Mouse (Mus musculus) spleen, adult 2 months (tissue): ENCODE results near the gene Zcchc2. TPM values are rescaled to one million over a fixed set of nuclear protein-coding genes. Genes with fewer than 3 reads are reported as not detected.

ENCODE experiments used
- DNase-seq, 2 experiments: peaks; one replicate each; pipeline versions ENCODE4 v3.0.0 to v3.0.0-alpha.2; 2012 to 2021; ENCODE audit warnings: low spot score in 2 of 2, low read depth in 1 of 2
- H3K27ac ChIP-seq: fragments of 200-500 bp; 2 replicates; pipeline ENCODE4 v1.5.1; 2012; ENCODE audit warnings: low read length, inconsistent platforms; ENCODE audit not compliant: insufficient read depth
- H3K27me3 ChIP-seq: fragments of 200-500 bp; 2 replicates; pipeline ENCODE4 v1.6.1; 2012; ENCODE audit warnings: mild to moderate bottlenecking, moderate library complexity, low read length, inconsistent platforms; ENCODE audit not compliant: control insufficient read depth, insufficient read depth
- H3K36me3 ChIP-seq: fragments of 200-500 bp; 2 replicates; pipeline ENCODE4 v1.6.1; 2012; ENCODE audit warnings: mild to moderate bottlenecking, low read length, inconsistent platforms; ENCODE audit not compliant: control insufficient read depth, insufficient read depth
- H3K4me1 ChIP-seq: fragments of 200-500 bp; 2 replicates; pipeline ENCODE4 v1.6.1; 2011; ENCODE audit warnings: inconsistent platforms; ENCODE audit not compliant: control insufficient read depth, insufficient read depth, insufficient read length
- H3K4me3 ChIP-seq: fragments of 200-500 bp; 2 replicates; pipeline ENCODE4 v1.5.1; 2011; ENCODE audit warnings: mild to moderate bottlenecking, inconsistent platforms; ENCODE audit not compliant: insufficient read depth, insufficient read length; ENCODE audit errors: extremely low read depth
- CTCF ChIP-seq: fragments of 200-500 bp; IDR thresholded peaks from 2 replicates; pipeline ENCODE4 v1.5.1; 2011; ENCODE audit warnings: mild to moderate bottlenecking, inconsistent platforms; ENCODE audit not compliant: insufficient read depth, insufficient read length, insufficient replicate concordance; ENCODE audit errors: extremely low read depth
- POLR2A ChIP-seq: fragments of 200-500 bp; IDR thresholded peaks from 2 replicates; pipeline ENCODE4 v1.6.1; 2011; ENCODE audit warnings: low read depth, low read length, inconsistent platforms
- WGBS: fragments of 180-500 bp; shearing (Covaris S2); methylation state at CpG from one replicate; pipeline ENCODE4 v1.1.7; 2018; 5-methylcytosine and 5-hydroxymethylcytosine counted together
- polyA plus RNA-seq: library from polyadenylated mRNA; depleted of rRNA; stranded (reverse); fragments of >200 nt; gene quantifications from 2 replicates; pipeline ENCODE4 v1.2.3, GENCODE M21; 2012; rRNA removed

Gene Zcchc2
- polyA plus RNA-seq, 1 experiment: 16.9 TPM

DNA sequence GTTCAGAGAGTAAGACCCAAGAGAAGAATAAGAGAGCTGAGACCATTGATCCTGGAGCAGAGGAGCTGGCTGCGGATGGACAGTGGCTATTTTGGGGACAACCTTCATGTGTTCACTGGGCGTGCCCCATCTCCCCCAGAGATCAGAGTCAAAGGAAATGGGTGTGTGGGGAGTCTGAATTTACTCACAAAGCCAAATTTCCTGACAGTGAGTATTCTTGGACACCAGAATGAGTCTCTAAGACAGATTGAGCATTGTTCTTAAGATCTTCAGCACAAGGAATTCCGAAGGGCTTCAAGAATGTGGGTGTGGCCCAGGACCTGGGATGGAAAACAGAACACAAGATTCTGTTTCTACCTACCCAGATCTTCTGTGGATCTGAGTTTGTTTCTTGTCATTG is 87.0 kb downstream of the Zcchc2 start:
- WGBS: 82% methylated on average over 3 of the region's 3 CpGs
- Histone ChIP-seq H3K27ac (no peak overlapping the region), H3K4me3 (no peak overlapping the region), H3K36me3 (no peaks in the 10 kb centered on the region), H3K4me1 (no peaks in the 10 kb centered on the region), H3K27me3 (no peaks in the 10 kb centered on the region)
- TF ChIP-seq CTCF (no peak), POLR2A (no peak)
- no peak for DNase-seq

Other genes with a start within 250 kb of the Zcchc2 start
- 3.1 and 3.9 TPM in 2 replicates for gene Tnfrsf11a, start 209.7 kb upstream of the Zcchc2 start, polyA plus RNA-seq
- 6.0 and 8.2 TPM in 2 replicates for gene Phlpp1, start 181.3 kb downstream of the Zcchc2 start, polyA plus RNA-seq